Mouse (Mus musculus) kidney, adult 2 months (tissue): ENCODE measurements around the gene Higd1a. TPM values are rescaled to one million over a fixed set of nuclear protein-coding genes. Genes with fewer than 3 reads are reported as not detected.

ENCODE experiments used
- DNase-seq: peaks from one replicate; pipeline ENCODE4 v3.0.0; 2021
- H3K27ac ChIP-seq: fragments of 200-500 bp; 2 replicates; pipeline ENCODE4 v1.5.1; 2012; ENCODE audit warnings: low read depth, low read length, control low read depth, inconsistent platforms; ENCODE audit not compliant: insufficient read depth
- H3K27me3 ChIP-seq: fragments of 200-500 bp; replicated peaks from 2 replicates; pipeline ENCODE4 v1.6.1; 2012; ENCODE audit warnings: mild to moderate bottlenecking, moderate library complexity, low read length, inconsistent platforms; ENCODE audit not compliant: control insufficient read depth, insufficient read depth
- H3K36me3 ChIP-seq: fragments of 200-500 bp; 2 replicates; pipeline ENCODE4 v1.6.1; 2012; ENCODE audit warnings: mild to moderate bottlenecking, moderate library complexity, low read length, inconsistent platforms; ENCODE audit not compliant: control insufficient read depth, insufficient read depth
- H3K4me1 ChIP-seq: fragments of 200-500 bp; 2 replicates; pipeline ENCODE4 v1.6.1; 2011; ENCODE audit warnings: low read length; ENCODE audit not compliant: control insufficient read depth, insufficient read depth
- H3K4me3 ChIP-seq: fragments of 200-500 bp; 2 replicates; pipeline ENCODE4 v1.5.1; 2011; ENCODE audit warnings: mild to moderate bottlenecking, low read depth, low read length, control low read depth; ENCODE audit not compliant: insufficient read depth
- CTCF ChIP-seq: fragments of 200-500 bp; conservative IDR thresholded peaks from 2 replicates; pipeline ENCODE4 v1.5.1; 2011; ENCODE audit warnings: low read depth, mild to moderate bottlenecking, control low read depth, low read length, moderate library complexity, mixed read lengths; ENCODE audit not compliant: insufficient read depth, insufficient read length
- POLR2A ChIP-seq: fragments of 200-500 bp; IDR thresholded peaks from one replicate; pipeline ENCODE4 v1.6.1; 2011; ENCODE audit warnings: low read depth, low read length, control low read depth
- WGBS: fragments of 180-500 bp; shearing (Covaris S2); methylation state at CpG from one replicate; pipeline ENCODE4 v1.1.7; 2018; 5-methylcytosine and 5-hydroxymethylcytosine counted together
- polyA plus RNA-seq: library from polyadenylated mRNA; depleted of rRNA; stranded (reverse); fragments of >200 nt; gene quantifications from 2 replicates; pipeline ENCODE4 v1.2.3, GENCODE M21; 2012

The Higd1a gene
- polyA plus RNA-seq, 1 experiment = 36.6 TPM

GRCm38 (mm10) chr9:121877052-121877740 lies 19.0 kb upstream of the Higd1a start:
- H3K27me3 ChIP-seq = no peaks in the 10 kb centered on the region
- 5% methylated on average over 3 of the region's 3 CpGs for WGBS
- no peaks in the 10 kb centered on the region for H3K36me3 ChIP-seq
- H3K4me1 ChIP-seq = no peaks in the 10 kb centered on the region
- no peak overlapping the region for H3K4me3 ChIP-seq
- TF ChIP-seq CTCF (peak; percentile 85), POLR2A (no peak)
- no peak overlapping the region for H3K27ac ChIP-seq
- DNase-seq = peak; percentile 74

GRCm38 (mm10) chr9:121873578-121873977 lies 15.4 kb upstream of the Higd1a start:
- Histone ChIP-seq H3K4me1 (no peaks in the 10 kb centered on the region), H3K4me3 (no peak overlapping the region), H3K27me3 (no peaks in the 10 kb centered on the region), H3K36me3 (no peaks in the 10 kb centered on the region), H3K27ac (no peak overlapping the region)
- DNase-seq = no peak
- no peak for TF ChIP-seq CTCF
- TF ChIP-seq POLR2A = no peak

GRCm38 (mm10) chr9:121872062-121872683 lies 14.0 kb upstream of the Higd1a start:
- DNase-seq = peak; percentile 28

GRCm38 (mm10) chr9:121869973-121870515 lies 11.9 kb upstream of the Higd1a start:
- H3K27ac ChIP-seq = no peak overlapping the region
- H3K27me3 ChIP-seq = no peaks in the 10 kb centered on the region
- no peaks in the 10 kb centered on the region for H3K36me3 ChIP-seq
- H3K4me1 ChIP-seq = no peaks in the 10 kb centered on the region
- TF ChIP-seq CTCF = no peak
- no peak for TF ChIP-seq POLR2A
- no peak for DNase-seq
- H3K4me3 ChIP-seq = no peak overlapping the region
- 71% methylated on average over 4 of the region's 4 CpGs for WGBS

More at GRCm38 (mm10) chr9:121872062-121872683, 14.0 kb upstream of the Higd1a start:
- Histone ChIP-seq H3K27ac (no peak overlapping the region), H3K4me1 (no peaks in the 10 kb centered on the region), H3K4me3 (no peak overlapping the region), H3K36me3 (no peaks in the 10 kb centered on the region), H3K27me3 (no peaks in the 10 kb centered on the region)
- whole genome bisulfite sequencing = 75% methylated on average over 2 of the region's 2 CpGs
- TF ChIP-seq POLR2A (no peak), CTCF (no peak)

GRCm38 (mm10) chr9:121869432-121869831 lies 11.3 kb upstream of the Higd1a start:
- H3K27me3 ChIP-seq = no peaks in the 10 kb centered on the region
- no peak for DNase-seq
- no peak overlapping the region for H3K4me3 ChIP-seq
- 83% methylated on average over 5 of the region's 5 CpGs for whole genome bisulfite sequencing
- no peak overlapping the region for H3K27ac ChIP-seq
- TF ChIP-seq CTCF = no peak
- H3K36me3 ChIP-seq = no peaks in the 10 kb centered on the region
- no peaks in the 10 kb centered on the region for H3K4me1 ChIP-seq

- WGBS = 78% methylated on average over 6 of the region's 6 CpGs
- DNase-seq = no peak
- Histone ChIP-seq H3K36me3 (no peaks in the 10 kb centered on the region), H3K27me3 (no peaks in the 10 kb centered on the region), H3K27ac (no peak overlapping the region), H3K4me3 (no peak overlapping the region), H3K4me1 (no peaks in the 10 kb centered on the region)
- TF ChIP-seq CTCF = no peak
Observed at GRCm38 (mm10) chr9:121868236-121868635, 10.1 kb upstream of the Higd1a start.

- TF ChIP-seq CTCF (no peak), POLR2A (no peak)
- no peaks in the 10 kb centered on the region for H3K36me3 ChIP-seq
- H3K4me1 ChIP-seq = no peaks in the 10 kb centered on the region
- no peaks in the 10 kb centered on the region for H3K27me3 ChIP-seq
- WGBS = 84% methylated on average over 6 of the region's 6 CpGs
- no peak overlapping the region for H3K4me3 ChIP-seq
- H3K27ac ChIP-seq = peak overlapping the region; percentile 39; the same call in 1 of the 2 replicates
- peak; percentile 51 for DNase-seq
Observed at GRCm38 (mm10) chr9:121867632-121868031, 9.5 kb upstream of the Higd1a start.
